Mouse (Mus musculus) liver, adult 2 months (tissue): Measurements from ENCODE around the gene Galnt16.
A peak's percentile ranks its signal among the peaks of the same experiment; 100 is the strongest.

Experiments used
- CTCF ChIP-seq: fragments of 200-500 bp; IDR thresholded peaks from 2 replicates; pipeline ENCODE4 v1.5.1; 2011; ENCODE audit warnings: low read depth, low read length, control low read depth
- POLR2A ChIP-seq: fragments of 200-500 bp; IDR thresholded peaks from 2 replicates; pipeline ENCODE4 v1.6.1; 2011; ENCODE audit warnings: low read length, control low read depth; ENCODE audit not compliant: insufficient read depth; ENCODE audit errors: extremely low read depth

DNA sequence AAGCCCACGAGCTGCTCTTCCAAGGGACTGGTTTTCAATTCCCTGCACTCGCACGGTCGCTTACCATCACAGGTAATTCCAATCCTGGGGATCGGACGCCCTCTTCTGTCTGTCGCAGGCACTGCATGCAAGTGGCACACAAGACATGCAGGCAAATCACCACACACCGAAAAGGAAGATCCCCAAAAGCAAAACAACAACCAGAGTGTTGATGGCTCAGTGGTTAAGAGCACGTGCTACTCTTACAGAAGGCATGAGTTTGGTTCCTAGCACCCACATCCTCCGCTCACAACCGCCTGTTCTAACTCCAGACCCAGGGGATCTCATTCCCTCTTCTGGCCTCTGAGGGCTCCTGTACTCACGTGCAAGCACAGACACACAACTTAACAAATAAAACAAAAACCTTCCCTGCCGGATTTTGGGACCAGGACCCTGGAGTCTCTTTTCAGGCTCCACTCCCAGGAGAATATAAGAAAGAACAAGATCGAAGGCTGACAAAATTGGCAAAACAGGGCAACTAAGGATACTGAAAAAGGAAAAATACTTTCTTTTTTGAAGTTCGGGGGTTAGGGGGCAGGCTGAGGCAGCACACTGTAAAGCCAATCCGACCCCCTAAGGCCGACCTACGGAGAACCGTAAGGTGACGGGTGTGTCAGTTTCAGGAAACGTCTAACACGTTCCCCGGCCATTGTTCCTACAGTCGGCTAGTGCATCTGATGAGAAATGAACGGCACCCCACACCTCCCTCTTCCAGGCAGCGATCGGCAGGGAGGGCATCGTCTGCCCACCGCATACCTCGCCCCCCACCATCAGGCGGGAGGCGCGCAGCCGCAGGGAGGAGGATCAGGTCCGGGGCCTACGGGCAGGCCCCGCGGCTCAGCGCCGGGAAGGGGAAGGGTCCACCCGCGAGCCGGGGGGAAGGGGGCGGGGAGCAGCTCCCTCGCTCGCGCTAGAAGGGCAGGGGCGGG, 124.9 kb downstream of the Galnt16 start:
- peak; percentile 87 for TF ChIP-seq CTCF
- no peak for TF ChIP-seq POLR2A
